Mouse (Mus musculus) right cerebral cortex, adult 18-20 months (tissue): Measurements from ENCODE around the gene Lrpap1.

ENCODE experiments used
- DNase-seq: peaks from one replicate; pipeline ENCODE4 v3.0.0; 2022; ENCODE audit warnings: mixed read lengths

Lrpap1 gene

DNA sequence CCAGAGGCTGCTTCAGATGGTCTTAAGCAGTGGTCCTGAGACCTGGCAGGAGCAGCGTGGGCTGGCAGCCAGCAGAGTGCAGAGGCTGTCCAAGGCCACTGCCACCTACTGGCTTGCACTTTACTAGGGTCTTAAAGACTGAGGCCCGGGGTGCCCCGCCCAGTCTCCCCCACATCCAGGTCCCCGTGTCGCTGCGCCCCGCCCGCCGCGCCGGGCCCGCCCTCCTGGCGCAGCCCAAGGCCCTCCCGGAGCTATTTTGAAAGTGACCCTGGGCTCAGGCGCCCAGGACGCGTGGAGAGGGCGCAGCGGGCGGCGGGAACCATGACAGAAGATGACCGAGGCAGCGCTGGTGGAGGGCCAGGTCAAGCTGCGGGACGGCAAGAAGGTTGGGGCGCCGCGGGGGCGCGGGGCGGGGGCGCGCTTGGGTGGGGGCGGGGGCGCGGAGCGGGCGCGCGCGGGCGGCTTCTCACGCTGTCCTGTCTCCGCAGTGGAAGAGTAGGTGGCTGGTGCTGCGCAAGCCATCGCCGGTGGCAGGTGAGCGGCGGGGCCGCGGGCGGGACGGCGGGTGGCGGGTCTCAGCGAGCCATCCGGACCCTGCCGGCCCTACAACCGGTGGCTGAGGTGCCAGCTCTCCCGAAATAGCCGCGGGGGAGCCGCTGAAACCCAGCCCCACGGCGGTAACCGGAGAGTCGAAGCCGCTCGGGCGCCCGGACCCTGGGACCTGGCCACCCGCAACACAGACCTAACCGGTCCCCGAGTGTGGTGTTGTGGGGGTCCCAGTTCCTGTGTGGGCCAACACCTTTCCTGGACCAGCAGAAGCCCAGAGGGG lies 48.7 kb downstream of the Lrpap1 start, which contains the start of gene Dok7:
Gene Dok7, plus strand, starts transcription at position 163 of the 829 bp plus-strand sequence.
- peak; percentile 65 for DNase-seq

DNA sequence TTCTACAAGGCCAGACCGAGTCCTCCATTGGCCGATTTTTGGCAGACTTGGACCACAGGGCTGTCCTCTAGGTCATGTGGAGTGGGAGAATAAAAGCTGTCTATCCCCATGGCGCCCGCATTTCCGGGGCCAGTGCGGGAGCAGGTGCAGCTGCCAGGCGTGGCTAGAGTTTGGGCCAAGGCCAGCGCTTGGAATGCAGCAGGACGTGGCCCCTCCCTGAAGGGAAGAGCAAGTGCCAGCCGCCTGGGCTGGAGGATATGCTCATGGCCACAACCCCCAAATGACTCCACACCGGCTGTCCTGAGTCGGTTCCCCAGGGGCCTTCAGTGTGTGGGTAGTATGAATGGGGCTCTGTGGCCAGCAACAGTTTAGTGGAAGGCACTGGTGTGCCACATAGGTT lies 50.5 kb downstream of the Lrpap1 start:
- no peak for DNase-seq

DNA sequence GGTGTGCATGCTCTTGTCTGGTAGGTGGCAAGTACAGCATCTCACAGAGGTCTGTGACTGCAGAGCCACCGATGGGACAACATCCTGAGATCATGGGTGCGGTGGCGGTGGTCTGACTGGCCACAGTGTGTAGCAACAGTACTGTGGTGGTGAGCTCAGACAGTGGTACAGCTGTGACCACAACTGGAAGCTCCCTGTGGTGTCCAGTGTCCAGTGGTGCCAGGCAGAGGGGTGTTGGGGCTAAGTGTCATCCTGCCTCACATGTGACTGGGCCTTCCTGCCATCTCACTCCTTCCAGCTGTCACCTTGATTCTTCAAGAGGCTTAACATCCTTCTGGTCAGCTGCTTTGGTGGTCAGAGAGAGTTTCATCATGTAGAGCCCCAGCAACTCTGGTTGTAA lies 50.9 kb downstream of the Lrpap1 start:
- DNase-seq: no peak

DNA sequence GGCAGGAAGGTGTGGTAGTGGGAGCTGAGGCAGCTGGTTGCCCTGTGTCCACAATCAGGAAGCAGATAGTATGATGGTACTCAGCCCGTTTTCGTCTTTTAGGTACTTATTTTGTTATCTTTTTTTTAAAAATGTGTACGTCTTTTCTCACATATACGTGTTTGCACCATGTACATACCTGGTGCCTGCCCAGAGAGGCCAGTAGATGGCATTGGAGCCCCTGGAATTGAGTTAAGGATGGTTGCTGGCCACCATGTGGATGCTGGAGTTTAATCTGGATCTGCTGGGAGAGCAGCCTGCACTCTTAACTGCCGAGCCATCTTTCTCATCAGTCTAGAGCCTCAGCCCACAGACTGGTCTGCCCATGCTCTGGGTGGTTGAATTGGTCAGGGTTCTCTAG lies 55.0 kb downstream of the Lrpap1 start:
- no peak for DNase-seq

DNA sequence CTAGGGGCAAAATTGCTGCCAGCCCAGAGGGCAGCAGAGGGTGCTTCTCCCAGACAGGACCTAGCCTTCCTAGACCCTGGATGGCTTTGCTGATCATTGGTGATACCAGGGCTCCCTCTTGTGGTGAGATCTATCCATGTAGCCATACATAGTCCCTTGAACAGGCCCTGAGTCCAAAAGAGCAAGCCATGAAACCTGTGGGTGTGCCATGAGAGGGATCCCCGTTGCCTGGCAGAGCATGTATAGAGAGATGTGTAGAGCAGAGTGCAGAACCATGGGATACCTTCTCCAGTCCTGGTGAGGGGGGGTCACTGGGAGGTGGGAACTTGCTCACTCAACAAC lies 62.5 kb downstream of the Lrpap1 start:
- peak; percentile 77 for DNase-seq

DNA sequence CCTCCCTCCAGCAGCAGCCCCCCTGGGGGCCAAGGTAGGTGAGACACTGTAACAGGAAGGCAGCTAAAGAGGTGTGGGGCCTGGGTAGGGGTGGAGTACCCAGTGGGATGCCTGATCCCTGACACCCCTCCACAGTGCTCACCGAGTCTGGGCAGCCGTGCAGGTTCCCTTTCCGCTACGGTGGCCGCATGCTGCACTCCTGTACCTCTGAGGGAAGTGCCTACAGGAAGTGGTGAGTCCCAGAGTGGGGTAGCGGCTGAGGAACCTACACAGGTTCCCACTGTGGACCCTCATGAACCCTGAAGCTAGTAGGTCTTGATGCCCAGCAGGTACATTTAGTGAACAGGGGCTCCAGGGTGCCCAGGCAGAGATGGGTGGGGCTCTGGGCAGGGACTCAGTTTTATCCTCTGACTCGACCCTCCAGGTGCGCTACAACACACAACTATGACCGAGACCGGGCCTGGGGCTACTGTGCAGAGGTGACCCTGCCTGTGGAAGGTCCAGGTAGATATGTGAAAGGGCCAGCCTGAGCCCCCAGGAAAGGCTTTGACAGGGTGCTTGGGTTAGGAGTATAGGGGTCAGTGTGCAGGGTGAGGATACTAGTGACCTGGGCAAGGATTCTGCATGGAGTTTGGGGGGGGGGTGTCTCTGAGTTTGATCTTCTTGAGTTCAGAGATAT lies 63.0 kb downstream of the Lrpap1 start:
- no peak for DNase-seq
